Mouse (Mus musculus) thymus, postnatal 4 days (tissue): ENCODE measurements around the gene Sptbn4.
A peak's percentile ranks its signal among the peaks of the same experiment; 100 is the strongest.

Experiments
- DNase-seq: peaks from one replicate; pipeline ENCODE4 v3.0.0; 2021

Sptbn4 gene

GRCm38 (mm10) chr7:27323001-27323400 lies 124.5 kb downstream of the Sptbn4 start:
- DNase-seq, result no peak

- no peak for DNase-seq
Measured at GRCm38 (mm10) chr7:27322291-27322690, 125.2 kb downstream of the Sptbn4 start.

- no peak for DNase-seq
Measured at GRCm38 (mm10) chr7:27319411-27319810, 128.1 kb downstream of the Sptbn4 start.

GRCm38 (mm10) chr7:27315958-27316357 lies 131.5 kb downstream of the Sptbn4 start:
- DNase-seq, result peak; percentile 41

DNA sequence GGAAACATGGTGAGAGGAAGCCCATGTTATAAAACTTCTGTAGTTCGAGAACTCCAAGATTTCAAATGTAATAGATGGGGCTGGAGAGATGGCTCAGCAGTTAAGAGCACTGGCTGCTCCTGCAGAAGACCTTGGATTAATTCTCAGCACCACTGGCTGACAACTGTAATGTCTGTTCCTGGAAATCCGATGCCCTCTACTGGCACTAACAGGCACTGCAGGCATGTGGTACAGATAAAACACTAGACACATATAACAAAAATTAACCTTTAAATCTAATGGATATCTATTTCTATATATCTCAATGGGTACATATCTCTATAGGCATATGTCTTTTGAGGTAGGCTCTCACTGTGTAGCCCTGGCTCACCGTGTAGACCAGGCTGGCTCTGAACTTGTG lies 133.1 kb downstream of the Sptbn4 start:
- no peak for DNase-seq

DNA sequence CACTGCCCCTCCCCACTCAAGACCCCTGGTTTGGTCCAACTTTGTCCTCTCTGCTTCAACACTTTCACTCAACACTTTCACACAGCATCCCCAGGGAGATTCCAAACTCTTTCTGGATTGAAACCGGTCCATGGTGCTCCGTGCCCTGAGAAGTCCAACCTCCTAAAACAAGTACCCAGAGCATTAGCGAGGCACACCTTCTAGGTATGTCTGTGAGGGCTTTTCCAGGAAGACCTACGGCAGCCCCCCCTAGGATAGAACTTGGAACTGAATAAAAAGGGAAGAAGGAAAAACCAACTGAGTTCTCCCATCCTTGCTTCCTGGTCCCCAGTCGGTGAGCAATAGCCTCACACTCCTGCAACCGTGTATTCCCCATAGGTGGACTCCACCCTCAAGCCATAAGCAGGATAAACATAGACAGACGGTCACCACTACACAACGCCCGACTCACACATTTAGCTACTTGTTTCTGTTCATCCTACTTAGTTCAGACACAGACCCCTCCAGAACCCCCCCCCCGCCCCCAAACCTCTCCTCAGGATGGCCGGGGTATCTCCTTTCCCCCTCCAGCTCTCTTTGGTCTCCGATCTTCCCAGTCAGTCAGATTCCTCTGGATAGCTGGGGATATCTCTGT lies 135.7 kb downstream of the Sptbn4 start:
- no peak for DNase-seq

DNA sequence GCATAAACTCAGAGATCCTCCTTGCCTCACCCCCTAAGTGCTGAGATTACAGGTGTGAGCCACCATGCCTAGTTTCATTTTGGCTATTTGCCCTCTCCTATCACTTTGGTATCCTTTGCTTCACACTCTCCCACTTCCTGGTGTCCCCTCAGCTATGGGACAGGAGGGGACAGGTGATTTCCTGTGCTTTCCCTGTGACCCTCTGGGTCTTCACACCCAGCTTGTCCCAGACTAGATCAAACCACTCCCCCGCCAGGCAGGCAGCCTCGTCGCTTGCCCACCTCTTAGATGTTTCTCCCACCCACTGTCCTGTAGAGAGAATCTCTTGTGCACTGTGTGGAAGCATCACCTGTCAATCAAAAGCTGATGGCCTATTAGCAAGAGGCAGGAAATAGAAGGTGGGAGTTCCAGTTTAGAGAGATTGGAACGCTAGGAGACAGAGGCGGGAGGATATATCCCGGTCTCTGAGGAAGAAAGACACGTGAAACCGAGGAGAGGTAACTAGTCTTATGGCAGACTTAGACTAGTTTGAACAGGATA lies 136.4 kb downstream of the Sptbn4 start:
- DNase-seq, result no peak

GRCm38 (mm10) chr7:27310306-27310705 lies 137.2 kb downstream of the Sptbn4 start:
- peak; percentile 41 for DNase-seq

DNA sequence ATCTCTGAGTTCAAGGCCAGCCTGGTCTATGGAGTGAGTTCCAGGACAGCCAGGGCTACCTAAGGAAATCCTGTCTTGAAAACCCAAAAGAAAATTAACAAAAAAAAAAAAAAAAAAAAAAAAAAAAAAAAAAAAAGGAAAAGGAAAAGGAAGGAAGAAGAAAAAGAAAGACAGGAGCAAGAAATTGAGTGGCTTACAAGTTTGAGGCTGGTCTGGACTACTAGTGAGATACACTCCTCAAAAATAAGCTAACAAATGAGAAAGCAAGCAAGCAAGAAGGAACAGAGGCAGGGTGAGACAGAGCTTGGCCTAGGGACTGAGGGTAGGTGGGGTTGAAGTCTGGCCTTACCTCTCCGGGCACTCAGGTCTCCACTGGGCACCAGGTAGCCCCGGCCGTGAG lies 137.7 kb downstream of the Sptbn4 start:
- no peak for DNase-seq

DNA sequence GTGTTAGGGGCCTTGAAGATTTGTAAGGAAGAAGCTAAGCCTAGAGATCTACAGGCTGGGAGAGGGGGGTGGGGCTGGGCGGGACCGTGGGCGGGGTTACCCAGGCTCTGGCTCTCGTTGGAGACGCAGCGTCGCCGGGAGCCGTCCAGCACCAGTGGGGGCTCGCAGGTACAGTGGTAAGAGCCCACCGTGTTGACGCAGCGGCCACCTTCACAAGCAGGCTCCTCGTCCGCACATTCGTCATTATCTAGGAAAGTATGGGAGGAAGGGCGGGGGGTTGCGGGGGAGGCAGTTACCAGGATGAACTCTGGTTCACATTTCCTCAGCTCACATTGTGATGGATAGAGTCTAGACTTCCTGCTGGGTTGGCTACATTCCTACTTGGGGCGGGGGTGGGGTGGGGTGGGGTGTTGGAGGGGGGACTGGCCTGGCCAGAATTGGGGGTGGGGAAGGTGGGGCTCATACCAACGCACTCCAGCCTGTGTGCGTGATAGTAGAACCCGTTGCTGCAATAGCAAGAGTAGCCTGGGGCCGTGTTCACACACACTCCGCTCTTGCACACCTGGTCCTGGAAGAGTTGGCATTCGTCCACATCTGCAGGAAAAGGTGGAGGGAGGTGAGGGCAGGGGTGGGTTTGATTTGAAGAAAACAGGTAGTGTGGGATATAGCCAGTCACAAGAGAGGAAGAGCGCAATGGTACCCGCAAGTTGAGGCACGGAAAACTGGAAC lies 138.5 kb downstream of the Sptbn4 start:
- DNase-seq, result peak; percentile 15

DNA sequence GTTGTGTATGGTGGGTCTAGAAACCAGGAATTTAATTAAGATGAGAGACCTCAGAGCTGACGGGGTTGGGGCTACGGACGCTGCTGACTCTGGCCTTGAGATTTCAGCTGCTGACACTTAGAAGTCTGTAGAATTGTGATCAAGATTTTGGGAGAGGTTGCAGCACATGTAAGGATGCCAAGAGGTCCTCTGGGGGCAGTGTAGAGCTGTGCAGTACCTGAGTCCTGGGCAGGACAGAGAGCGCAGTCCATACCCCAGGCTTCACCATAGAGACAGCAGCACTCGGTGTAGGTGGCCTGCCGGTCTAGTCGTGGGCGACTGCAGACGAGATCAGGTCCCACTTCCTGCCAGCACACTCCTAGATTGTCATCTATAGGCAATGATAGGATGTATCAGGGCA lies 139.9 kb downstream of the Sptbn4 start:
- peak; percentile 34 for DNase-seq
